Mouse (Mus musculus): ENCODE measurements around the gene Frrs1l. TPM values are rescaled to one million over a fixed set of nuclear protein-coding genes. Genes with fewer than 3 reads are reported as not detected.

Frrs1l gene
- polyA plus RNA-seq (2012; rRNA removed) = 0.03 and 0.05 TPM in 2 replicates

GRCm38 (mm10) chr4:56990215-56990584 is at the start of gene Frrs1l:
Gene Frrs1l (minus strand): TSS chr4:56990391.

GRCm38 (mm10) chr4:56946641-56947640 is 43.2 kb downstream of the Frrs1l start, which contains the start of gene Tmem245:
Gene Tmem245 (minus strand): TSS chr4:56947437.

Other genes with a start within 250 kb of the Frrs1l start
- gene Actl7b, start 248.9 kb downstream of the Frrs1l start, polyA plus RNA-seq (2012; rRNA removed) = 0.24 TPM in 1 of 2 replicates, not detected in the other
- not detected in 2 replicates for gene Actl7a, start 247.0 kb downstream of the Frrs1l start, polyA plus RNA-seq (2012; rRNA removed)
- gene Elp1, start 188.1 kb downstream of the Frrs1l start, polyA plus RNA-seq (2012; rRNA removed) = 11.6 and 12.6 TPM in 2 replicates
- gene Fam206a, start 188.0 kb downstream of the Frrs1l start, polyA plus RNA-seq (2012; rRNA removed) = 3.2 and 3.9 TPM in 2 replicates
- 11.8 and 14.2 TPM in 2 replicates for gene Ctnnal1, start 125.2 kb downstream of the Frrs1l start, polyA plus RNA-seq (2012; rRNA removed)
- 13.6 and 18.5 TPM in 2 replicates for gene Tmem245, start 43.0 kb downstream of the Frrs1l start, polyA plus RNA-seq (2012; rRNA removed)
- gene Epb41l4b, start 153.0 kb upstream of the Frrs1l start, polyA plus RNA-seq (2012; rRNA removed) = 9.9 TPM in 2 replicates

Measured in ovary, adult 2 months (tissue).